Mouse (Mus musculus): ENCODE results near the gene Ltbr. TPM values are rescaled to one million over a fixed set of nuclear protein-coding genes. Genes with fewer than 3 reads are reported as not detected.

Ltbr gene
- polyA plus RNA-seq, 1 experiment, result 23.2 TPM

GRCm38 (mm10) chr6:125338791-125339660 is 25.3 kb upstream of the Ltbr start:
- Histone ChIP-seq H3K4me1 (ENCODE audit: control insufficient read depth, insufficient read depth, low read length) (peaks cover 6% of the 10 kb centered on the region), H3K27ac (ENCODE audit: control insufficient read depth, insufficient read depth, low read depth, low read length, poor library complexity) (peak overlapping the region; percentile 17), H3K4me3 (replicated peaks; ENCODE audit: control insufficient read depth, low read depth, low read length) (no peak overlapping the region)
- TF ChIP-seq POLR2A (IDR thresholded peaks at IDR 0.05; ENCODE audit: borderline replicate concordance, control insufficient read depth, low read depth, low read length) (no peak), CTCF (IDR thresholded peaks at IDR 0.05; ENCODE audit: control insufficient read depth, insufficient read depth, low read length) (no peak)
- WGBS, result 29% methylated on average over 9 of the region's 9 CpGs

- no peak for TF ChIP-seq POLR2A (IDR thresholded peaks at IDR 0.05; ENCODE audit: borderline replicate concordance, control insufficient read depth, low read depth, low read length)
- WGBS, result 26% methylated on average over 2 of the region's 2 CpGs
- H3K27ac ChIP-seq (ENCODE audit: control insufficient read depth, insufficient read depth, low read depth, low read length, poor library complexity), result peak overlapping the region; percentile 30; the same call in 1 of the 2 replicates
- no peak overlapping the region for H3K4me3 ChIP-seq (replicated peaks; ENCODE audit: control insufficient read depth, low read depth, low read length)
- peaks cover 2% of the 10 kb centered on the region; the same call in 1 of the 2 replicates for H3K4me1 ChIP-seq (ENCODE audit: control insufficient read depth, insufficient read depth, low read length)
These were observed 20.7 kb upstream of the Ltbr start for GRCm38 (mm10) chr6:125334356-125334755.

GRCm38 (mm10) chr6:125333112-125333899 is 19.6 kb upstream of the Ltbr start:
- TF ChIP-seq POLR2A (IDR thresholded peaks at IDR 0.05; ENCODE audit: borderline replicate concordance, control insufficient read depth, low read depth, low read length) (no peak), CTCF (IDR thresholded peaks at IDR 0.05; ENCODE audit: control insufficient read depth, insufficient read depth, low read length) (no peak)
- Histone ChIP-seq H3K4me3 (replicated peaks; ENCODE audit: control insufficient read depth, low read depth, low read length) (no peak overlapping the region), H3K27ac (ENCODE audit: control insufficient read depth, insufficient read depth, low read depth, low read length, poor library complexity) (peak overlapping the region; percentile 30; the same call in 1 of the 2 replicates), H3K4me1 (ENCODE audit: control insufficient read depth, insufficient read depth, low read length) (peaks cover 2% of the 10 kb centered on the region; the same call in 1 of the 2 replicates)
- 42% methylated on average over 14 of the region's 14 CpGs for WGBS

GRCm38 (mm10) chr6:125330626-125331326 is 17.1 kb upstream of the Ltbr start:
- Histone ChIP-seq H3K27ac (ENCODE audit: control insufficient read depth, insufficient read depth, low read depth, low read length, poor library complexity) (no peak overlapping the region), H3K4me1 (ENCODE audit: control insufficient read depth, insufficient read depth, low read length) (peaks cover 2% of the 10 kb centered on the region; the same call in 1 of the 2 replicates), H3K4me3 (replicated peaks; ENCODE audit: control insufficient read depth, low read depth, low read length) (peak overlapping the region; percentile 23)
- TF ChIP-seq CTCF (IDR thresholded peaks at IDR 0.05; ENCODE audit: control insufficient read depth, insufficient read depth, low read length), result no peak
- TF ChIP-seq POLR2A (IDR thresholded peaks at IDR 0.05; ENCODE audit: borderline replicate concordance, control insufficient read depth, low read depth, low read length), result peak; percentile 58; the same call in 1 of the 2 replicates
- 3% methylated on average over 39 of the region's 39 CpGs for WGBS

GRCm38 (mm10) chr6:125328243-125328642 is 14.6 kb upstream of the Ltbr start:
- Histone ChIP-seq H3K4me1 (ENCODE audit: control insufficient read depth, insufficient read depth, low read length) (peaks cover 2% of the 10 kb centered on the region; the same call in 1 of the 2 replicates), H3K4me3 (replicated peaks; ENCODE audit: control insufficient read depth, low read depth, low read length) (no peak overlapping the region), H3K27ac (ENCODE audit: control insufficient read depth, insufficient read depth, low read depth, low read length, poor library complexity) (no peak overlapping the region)
- WGBS, result 73% methylated on average over 5 of the region's 5 CpGs
- TF ChIP-seq POLR2A (IDR thresholded peaks at IDR 0.05; ENCODE audit: borderline replicate concordance, control insufficient read depth, low read depth, low read length) (no peak), CTCF (IDR thresholded peaks at IDR 0.05; ENCODE audit: control insufficient read depth, insufficient read depth, low read length) (peak; percentile 81)

GRCm38 (mm10) chr6:125325337-125325736 is 11.7 kb upstream of the Ltbr start:
- TF ChIP-seq CTCF (IDR thresholded peaks at IDR 0.05; ENCODE audit: control insufficient read depth, insufficient read depth, low read length) (no peak), POLR2A (IDR thresholded peaks at IDR 0.05; ENCODE audit: borderline replicate concordance, control insufficient read depth, low read depth, low read length) (no peak)
- 77% methylated on average over 6 of the region's 6 CpGs for WGBS
- H3K4me3 ChIP-seq (replicated peaks; ENCODE audit: control insufficient read depth, low read depth, low read length), result no peak overlapping the region

GRCm38 (mm10) chr6:125323547-125323946 is 9.9 kb upstream of the Ltbr start:
- Histone ChIP-seq H3K4me1 (ENCODE audit: control insufficient read depth, insufficient read depth, low read length) (no peaks in the 10 kb centered on the region), H3K27ac (ENCODE audit: control insufficient read depth, insufficient read depth, low read depth, low read length, poor library complexity) (no peak overlapping the region), H3K4me3 (replicated peaks; ENCODE audit: control insufficient read depth, low read depth, low read length) (no peak overlapping the region)
- 76% methylated on average over 6 of the region's 6 CpGs for WGBS
- TF ChIP-seq POLR2A (IDR thresholded peaks at IDR 0.05; ENCODE audit: borderline replicate concordance, control insufficient read depth, low read depth, low read length) (no peak), CTCF (IDR thresholded peaks at IDR 0.05; ENCODE audit: control insufficient read depth, insufficient read depth, low read length) (no peak)

More at GRCm38 (mm10) chr6:125325337-125325736, 11.7 kb upstream of the Ltbr start:
- Histone ChIP-seq H3K4me1 (ENCODE audit: control insufficient read depth, insufficient read depth, low read length) (no peaks in the 10 kb centered on the region), H3K27ac (ENCODE audit: control insufficient read depth, insufficient read depth, low read depth, low read length, poor library complexity) (no peak overlapping the region)

Data from bone marrow, adult 2 months (tissue).